Mouse (Mus musculus): Measurements from ENCODE around the gene Siva1.

GRCm38 (mm10) chr12:112625700-112626099, 18.8 kb upstream of the Siva1 start:
- TF ChIP-seq EP300 (IDR thresholded peaks at IDR 0.05; ENCODE audit: low read depth) (no peak), CTCF (IDR thresholded peaks at IDR 0.05; ENCODE audit: low read depth) (no peak)

All from heart, postnatal 0 days (tissue).